Mouse (Mus musculus) brain, embryonic 18.5 days (tissue): ENCODE results near the gene Qdpr.

Source experiments
- DNase-seq: peaks from one replicate; pipeline ENCODE4 v3.0.0-alpha.2; 2012; ENCODE audit warnings: low read depth, low spot score

Qdpr gene

GRCm38 (mm10) chr5:45384034-45384812 is 65.8 kb downstream of the Qdpr start:
- DNase-seq, result no peak
